Mouse (Mus musculus): ENCODE results near the gene Fgf3.

GRCm38 (mm10) chr7:144888564-144889299 is 50.8 kb downstream of the Fgf3 start:
- TF ChIP-seq CTCF (IDR thresholded peaks at IDR 0.05; ENCODE audit: borderline replicate concordance, insufficient read depth, low read length) (no peak), POLR2A (IDR thresholded peaks at IDR 0.05; ENCODE audit: low read depth, low read length) (no peak)

Measured in embryonic fibroblast, embryonic 13.5 days (primary cell).